Mouse (Mus musculus) heart, embryonic 11.5 days (tissue): Measurements from ENCODE around the gene Gdf11. TPM values are rescaled to one million over a fixed set of nuclear protein-coding genes. Genes with fewer than 3 reads are reported as not detected.

Experiments
- ATAC-seq: fragments of 200-750 bp; cut with Nextera tagmentation; replicated peaks from 2 replicates; pipeline ENCODE4 v1.8.0; 2017; ENCODE audit warnings: moderate library complexity; ENCODE audit not compliant: insufficient number of reproducible peaks, low FRiP score, low TSS enrichment
- H3K27ac ChIP-seq: fragments of 300-500 bp; sonication (generic); 2 replicates; pipeline ENCODE4 v1.5.1; 2014; ENCODE audit warnings: mild to moderate bottlenecking, low read depth, low read length
- H3K27me3 ChIP-seq: fragments of 300-500 bp; sonication (generic); 2 replicates; pipeline ENCODE4 v1.6.1; 2014; ENCODE audit warnings: mild to moderate bottlenecking, low read length, mixed read lengths; ENCODE audit not compliant: control insufficient read depth, insufficient read depth
- H3K36me3 ChIP-seq: fragments of 300-500 bp; sonication (generic); 2 replicates; pipeline ENCODE4 v1.6.1; 2014; ENCODE audit warnings: mild to moderate bottlenecking, low read length, moderate library complexity, mixed read lengths; ENCODE audit not compliant: control insufficient read depth, insufficient read depth
- H3K4me1 ChIP-seq: fragments of 300-500 bp; sonication (generic); 2 replicates; pipeline ENCODE4 v1.6.1; 2014; ENCODE audit warnings: low read length; ENCODE audit not compliant: control insufficient read depth, insufficient read depth
- H3K4me2 ChIP-seq: fragments of 300-500 bp; sonication (generic); 2 replicates; pipeline ENCODE4 v1.6.1; 2014; ENCODE audit warnings: mild to moderate bottlenecking, moderate library complexity
- H3K4me3 ChIP-seq: fragments of 300-500 bp; sonication (generic); 2 replicates; pipeline ENCODE4 v1.5.1; 2014; ENCODE audit warnings: low read depth, low read length
- H3K9ac ChIP-seq: fragments of 300-500 bp; sonication (generic); 2 replicates; pipeline ENCODE4 v1.6.1; 2014; ENCODE audit warnings: mild to moderate bottlenecking, low read depth, low read length, moderate library complexity
- H3K9me3 ChIP-seq: fragments of 300-500 bp; sonication (generic); replicated peaks from 2 replicates; pipeline ENCODE4 v1.6.1; 2016; ENCODE audit warnings: low read length; ENCODE audit not compliant: control insufficient read depth
- WGBS: fragments of 180-500 bp; shearing (Covaris S2); extraction: QIAGEN DNeasy Blood & Tissue Kit; methylation state at CpG from one replicate; pipeline ENCODE4 v1.1.7; 2014; ENCODE audit not compliant: insufficient replicate concordance; 5-methylcytosine and 5-hydroxymethylcytosine counted together
- polyA plus RNA-seq: library from polyadenylated mRNA; unstranded; fragments of >200 nt; fragmentation: Nextera tagmentation; extraction: Ambion mirVana; gene quantifications from 2 replicates; pipeline ENCODE4 v1.2.1, GENCODE M21; 2014

The Gdf11 gene
- polyA plus RNA-seq, 1 experiment from 2014 or later = 4.1 TPM

GRCm38 (mm10) chr10:128843260-128843659 is 48.3 kb downstream of the Gdf11 start:
- H3K9ac ChIP-seq = no peak overlapping the region
- H3K4me3 ChIP-seq = no peak overlapping the region
- H3K4me2 ChIP-seq = no peak overlapping the region
- H3K27ac ChIP-seq = no peak overlapping the region
- 94% methylated on average over 5 of the region's 5 CpGs for WGBS
- H3K4me1 ChIP-seq = no peaks in the 10 kb centered on the region
- no peaks in the 10 kb centered on the region for H3K27me3 ChIP-seq
- H3K36me3 ChIP-seq = peaks cover 13% of the 10 kb centered on the region
- ATAC-seq = no peak
- no peaks in the 10 kb centered on the region for H3K9me3 ChIP-seq

- no peaks in the 10 kb centered on the region for H3K27me3 ChIP-seq
- H3K4me3 ChIP-seq = no peak overlapping the region
- H3K4me2 ChIP-seq = no peak overlapping the region
- H3K9me3 ChIP-seq = no peaks in the 10 kb centered on the region
- no peaks in the 10 kb centered on the region for H3K4me1 ChIP-seq
- no peak overlapping the region for H3K27ac ChIP-seq
- H3K36me3 ChIP-seq = peaks cover 16% of the 10 kb centered on the region
- ATAC-seq = no peak
- no peak overlapping the region for H3K9ac ChIP-seq
Observed at GRCm38 (mm10) chr10:128840612-128841011, 50.9 kb downstream of the Gdf11 start.

DNA sequence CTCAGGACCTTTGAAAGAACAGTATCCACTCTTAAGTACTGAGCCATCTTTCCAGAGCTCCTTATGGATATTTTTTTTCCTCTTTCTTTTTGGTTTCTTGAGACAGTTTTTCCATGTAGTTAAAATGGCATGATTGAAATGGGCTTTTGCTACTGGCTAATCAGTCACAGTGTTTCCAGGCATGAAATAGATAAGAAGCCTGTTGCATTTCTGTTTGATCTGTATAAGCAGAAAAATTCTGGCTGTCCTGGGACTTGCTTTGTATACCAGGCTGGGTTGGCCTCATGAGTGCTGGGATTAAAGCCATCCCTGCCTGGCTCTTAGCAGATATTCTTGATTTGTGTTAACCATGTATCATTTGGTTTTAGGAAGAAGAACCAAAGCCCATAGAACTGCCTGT is 52.1 kb downstream of the Gdf11 start:
- Histone ChIP-seq H3K9ac (no peak overlapping the region), H3K4me1 (no peaks in the 10 kb centered on the region), H3K9me3 (no peaks in the 10 kb centered on the region), H3K27me3 (no peaks in the 10 kb centered on the region), H3K4me3 (no peak overlapping the region), H3K36me3 (peaks cover 20% of the 10 kb centered on the region), H3K27ac (no peak overlapping the region), H3K4me2 (no peak overlapping the region)
- ATAC-seq = no peak

GRCm38 (mm10) chr10:128837400-128837799 is 54.1 kb downstream of the Gdf11 start:
- Histone ChIP-seq H3K4me2 (no peak overlapping the region), H3K36me3 (peaks cover 25% of the 10 kb centered on the region), H3K4me1 (no peaks in the 10 kb centered on the region), H3K27me3 (no peaks in the 10 kb centered on the region), H3K9ac (no peak overlapping the region), H3K27ac (no peak overlapping the region), H3K4me3 (no peak overlapping the region), H3K9me3 (no peaks in the 10 kb centered on the region)
- ATAC-seq = no peak

Other genes starting within 250 kb of the Gdf11 start
- 1.9 and 2.3 TPM in 2 replicates for gene Ikzf4, start 245.7 kb downstream of the Gdf11 start, polyA plus RNA-seq
- 11.1 and 12.4 TPM in 2 replicates for gene Suox, start 217.6 kb downstream of the Gdf11 start, polyA plus RNA-seq
- gene Rab5b, start 195.5 kb downstream of the Gdf11 start, polyA plus RNA-seq = 51.3 and 64.5 TPM in 2 replicates
- gene Pmel, start 187.5 kb downstream of the Gdf11 start, polyA plus RNA-seq = 0.96 and 1.5 TPM in 2 replicates
- gene Cdk2, start 186.7 kb downstream of the Gdf11 start, polyA plus RNA-seq = 91.1 and 98.5 TPM in 2 replicates
- 5.6 and 5.9 TPM in 2 replicates for gene Dgka, start 146.9 kb downstream of the Gdf11 start, polyA plus RNA-seq
- 25.4 and 27.2 TPM in 2 replicates for gene Pym1, start 143.8 kb downstream of the Gdf11 start, polyA plus RNA-seq
- 0.49 and 0.57 TPM in 2 replicates for gene Mmp19, start 100.8 kb downstream of the Gdf11 start, polyA plus RNA-seq
- gene Dnajc14, start 87.7 kb downstream of the Gdf11 start, polyA plus RNA-seq = 28.7 and 37.0 TPM in 2 replicates
- gene Tmem198b, start 87.3 kb downstream of the Gdf11 start, polyA plus RNA-seq = 15.0 and 18.2 TPM in 2 replicates
- gene Sarnp, start 74.4 kb downstream of the Gdf11 start, polyA plus RNA-seq = 204 and 210 TPM in 2 replicates
- gene Ormdl2, start 70.1 kb downstream of the Gdf11 start, polyA plus RNA-seq = 50.7 and 60.3 TPM in 2 replicates
- 296 and 306 TPM in 2 replicates for gene Cd63, start 9.3 kb upstream of the Gdf11 start, polyA plus RNA-seq
- gene Rdh5, start 31.2 kb upstream of the Gdf11 start, polyA plus RNA-seq = 6.1 and 8.1 TPM in 2 replicates
- 195 and 206 TPM in 2 replicates for gene Bloc1s1, start 32.3 kb upstream of the Gdf11 start, polyA plus RNA-seq
- gene Itga7, start 42.1 kb upstream of the Gdf11 start, polyA plus RNA-seq = 0.43 and 0.79 TPM in 2 replicates
- not detected in 2 replicates for gene Mettl7b, start 69.3 kb upstream of the Gdf11 start, polyA plus RNA-seq
- gene Olfr9, start 97.7 kb upstream of the Gdf11 start, polyA plus RNA-seq = not detected in 2 replicates
- not detected in 2 replicates for gene Olfr763, start 119.1 kb upstream of the Gdf11 start, polyA plus RNA-seq
- not detected in 2 replicates for gene Olfr764-ps1, start 148.2 kb upstream of the Gdf11 start, polyA plus RNA-seq
- not detected in 2 replicates for gene Olfr765, start 158.3 kb upstream of the Gdf11 start, polyA plus RNA-seq
- not detected in 2 replicates for gene Olfr766-ps1, start 177.3 kb upstream of the Gdf11 start, polyA plus RNA-seq
- not detected in 2 replicates for gene Olfr767, start 191.2 kb upstream of the Gdf11 start, polyA plus RNA-seq
- not detected in 2 replicates for gene Olfr768, start 207.7 kb upstream of the Gdf11 start, polyA plus RNA-seq
- gene Olfr769, start 226.1 kb upstream of the Gdf11 start, polyA plus RNA-seq = not detected in 2 replicates
- gene Olfr770, start 247.3 kb upstream of the Gdf11 start, polyA plus RNA-seq = not detected in 2 replicates